Mouse (Mus musculus): ENCODE measurements at regions not wholly inside any gene's neighbourhood (a gene's known extent, or its start where the extent isn't known, plus 50 kb on each side); places are given as distances from the start of the nearest gene placed in this dataset.

DNA sequence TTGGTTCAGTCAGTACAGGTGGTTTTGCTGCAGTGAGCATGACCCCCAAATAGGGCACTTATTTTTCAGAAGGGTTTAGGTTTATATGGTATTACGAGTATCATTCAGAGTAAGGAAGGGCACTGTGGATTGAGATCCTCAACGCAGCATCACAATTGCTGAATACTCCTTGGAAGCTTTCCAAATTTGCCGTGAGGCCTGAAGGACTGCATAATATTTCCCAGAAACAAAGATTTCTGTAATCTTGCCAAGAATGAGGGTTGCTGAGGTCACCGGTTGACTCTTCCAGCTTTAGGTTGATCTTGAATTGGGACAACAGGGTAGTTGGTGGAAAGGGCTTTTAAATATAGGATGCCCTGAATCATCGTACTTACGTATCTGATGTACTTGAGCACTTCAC lies 482.1 kb downstream of the Ttll7 start:
- no peak for TF ChIP-seq CTCF (IDR thresholded peaks at IDR 0.05; ENCODE audit: control insufficient read depth, insufficient read depth, low read length)
- TF ChIP-seq POLR2A (IDR thresholded peaks at IDR 0.05; ENCODE audit: borderline replicate concordance, control insufficient read depth, low read depth, low read length): no peak
